Mouse (Mus musculus) hindbrain, embryonic 10.5 days (tissue): Measurements from ENCODE around the gene Kcnj4. TPM values are rescaled to one million over a fixed set of nuclear protein-coding genes. Genes with fewer than 3 reads are reported as not detected.

Experiments
- DNase-seq: peaks from one replicate; pipeline ENCODE4 v3.0.0-alpha.2; 2017; ENCODE audit warnings: low spot score
- H3K27ac ChIP-seq: fragments of 300-500 bp; sonication (generic); 2 replicates; pipeline ENCODE4 v1.5.1; 2016; ENCODE audit warnings: mild to moderate bottlenecking, moderate library complexity
- H3K27me3 ChIP-seq: fragments of 300-500 bp; sonication (generic); 2 replicates; pipeline ENCODE4 v1.6.1; 2016; ENCODE audit warnings: mild to moderate bottlenecking; ENCODE audit not compliant: poor library complexity, insufficient read depth, severe bottlenecking
- H3K36me3 ChIP-seq: fragments of 300-500 bp; sonication (generic); 2 replicates; pipeline ENCODE4 v1.6.1; 2016; ENCODE audit warnings: mild to moderate bottlenecking, moderate library complexity
- H3K4me1 ChIP-seq: fragments of 300-500 bp; sonication (generic); replicated peaks from 2 replicates; pipeline ENCODE4 v1.6.1; 2016; ENCODE audit warnings: mild to moderate bottlenecking
- H3K4me3 ChIP-seq: fragments of 300-500 bp; sonication (generic); 2 replicates; pipeline ENCODE4 v1.5.1; 2016; ENCODE audit warnings: mild to moderate bottlenecking, moderate library complexity
- H3K9me3 ChIP-seq: fragments of 300-500 bp; sonication (generic); 2 replicates; pipeline ENCODE4 v1.6.1; 2016; ENCODE audit warnings: mild to moderate bottlenecking, moderate library complexity
- WGBS: fragments of 180-500 bp; shearing (Covaris S2); methylation state at CpG from one replicate; pipeline ENCODE4 v1.1.7; 2016; 5-methylcytosine and 5-hydroxymethylcytosine counted together
- polyA plus RNA-seq: library from polyadenylated mRNA; unstranded; fragments of >200 nt; fragmentation: Nextera tagmentation; extraction: Ambion mirVana; gene quantifications from 2 replicates; pipeline ENCODE4 v1.2.1, GENCODE M21; 2016

Kcnj4 gene
- polyA plus RNA-seq, 1 experiment from 2014 or later, result not detected

DNA sequence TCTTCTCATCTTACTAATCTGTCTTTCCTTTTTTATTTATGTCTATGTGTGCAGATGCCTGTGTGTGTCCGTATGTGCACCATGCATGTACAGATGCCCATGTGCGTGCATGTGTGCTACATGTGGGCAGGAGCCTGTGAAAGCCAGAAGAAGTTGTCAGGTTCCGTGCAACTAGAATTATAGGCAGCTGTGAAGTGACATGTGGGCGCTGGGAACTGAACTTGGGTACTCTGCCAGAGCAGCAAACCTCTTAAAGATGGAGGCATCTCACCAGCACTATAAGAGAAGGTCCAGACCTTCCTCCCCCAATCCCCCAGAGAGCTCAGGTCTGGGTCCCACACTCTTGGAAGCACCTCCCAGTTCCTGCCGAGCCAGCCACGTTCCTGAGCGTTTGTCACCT lies 1.4 kb upstream of the Kcnj4 start:
- Histone ChIP-seq H3K36me3 (no peaks in the 10 kb centered on the region), H3K27me3 (peaks cover 100% of the 10 kb centered on the region), H3K27ac (no peak overlapping the region), H3K9me3 (no peaks in the 10 kb centered on the region), H3K4me3 (peak overlapping the region; percentile 72; the same call in 1 of the 2 replicates), H3K4me1 (peaks cover 49% of the 10 kb centered on the region)
- no peak for DNase-seq
- WGBS, result 36% methylated on average over 7 of the region's 7 CpGs

DNA sequence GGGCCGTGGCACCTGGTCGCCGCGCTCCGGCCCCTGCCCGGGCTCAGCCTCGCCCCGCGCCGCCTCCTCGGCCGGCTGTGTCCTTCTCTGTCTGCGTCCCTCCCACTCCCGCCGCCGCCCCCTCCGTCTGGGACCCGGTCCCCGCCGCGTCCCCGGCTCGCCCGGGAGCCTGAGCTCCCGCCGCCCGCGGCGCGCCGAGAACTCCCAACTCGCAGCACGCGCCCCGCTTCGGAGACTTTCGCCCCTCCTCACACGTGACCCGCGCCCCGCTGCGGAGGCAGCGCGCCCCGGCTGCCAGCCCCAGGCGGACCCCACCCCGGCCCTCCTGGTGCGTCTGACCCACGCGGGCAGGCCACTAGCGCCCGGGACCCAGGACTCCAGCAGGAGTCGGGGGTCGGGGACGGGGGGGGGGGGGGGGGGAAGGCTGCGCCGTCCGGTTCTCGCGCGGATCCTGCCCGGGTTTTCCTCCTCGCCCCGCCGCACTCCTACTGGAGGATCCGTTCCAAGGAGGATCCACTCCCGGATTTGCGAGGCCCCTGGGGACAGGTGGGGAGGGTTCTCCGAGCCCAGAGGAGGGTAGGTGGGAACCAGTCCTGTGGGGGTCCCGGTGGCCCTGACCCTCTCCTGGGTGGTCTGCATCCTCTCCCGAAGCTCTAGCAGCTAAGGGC lies 709 bp upstream of the Kcnj4 start:
- Histone ChIP-seq H3K36me3 (no peaks in the 10 kb centered on the region), H3K27me3 (peaks cover 100% of the 10 kb centered on the region), H3K4me1 (peaks cover 43% of the 10 kb centered on the region), H3K4me3 (peak overlapping the region; percentile 72), H3K9me3 (no peaks in the 10 kb centered on the region), H3K27ac (peak overlapping the region; percentile 76)
- DNase-seq, result peak; percentile 79
- WGBS, result 1% methylated on average over 59 of the region's 71 CpGs

DNA sequence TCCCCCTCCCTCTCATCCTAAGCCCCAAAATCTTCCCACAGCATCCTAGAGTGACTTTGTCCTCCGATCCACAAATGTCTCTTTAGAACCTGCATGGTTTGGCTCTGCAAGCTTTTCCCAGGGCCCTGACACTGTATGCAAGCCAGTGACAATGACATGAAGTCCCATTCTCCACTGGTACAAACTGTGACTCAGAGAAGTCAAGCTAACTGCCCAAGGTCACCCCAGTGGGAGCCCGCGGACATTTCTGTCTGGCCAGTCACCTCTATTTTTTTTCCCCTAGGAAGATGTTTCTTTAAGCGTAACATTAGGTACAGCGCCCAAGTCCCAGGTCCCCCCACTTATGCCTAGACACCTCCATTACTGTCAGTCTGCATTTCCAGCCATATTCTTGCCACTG lies 1.6 kb downstream of the Kcnj4 start:
- Histone ChIP-seq H3K9me3 (no peaks in the 10 kb centered on the region), H3K27ac (no peak overlapping the region), H3K4me3 (no peak overlapping the region), H3K27me3 (peaks cover 100% of the 10 kb centered on the region), H3K4me1 (peaks cover 43% of the 10 kb centered on the region), H3K36me3 (no peaks in the 10 kb centered on the region)
- DNase-seq, result no peak
- WGBS, result 75% methylated on average over 5 of the region's 5 CpGs

DNA sequence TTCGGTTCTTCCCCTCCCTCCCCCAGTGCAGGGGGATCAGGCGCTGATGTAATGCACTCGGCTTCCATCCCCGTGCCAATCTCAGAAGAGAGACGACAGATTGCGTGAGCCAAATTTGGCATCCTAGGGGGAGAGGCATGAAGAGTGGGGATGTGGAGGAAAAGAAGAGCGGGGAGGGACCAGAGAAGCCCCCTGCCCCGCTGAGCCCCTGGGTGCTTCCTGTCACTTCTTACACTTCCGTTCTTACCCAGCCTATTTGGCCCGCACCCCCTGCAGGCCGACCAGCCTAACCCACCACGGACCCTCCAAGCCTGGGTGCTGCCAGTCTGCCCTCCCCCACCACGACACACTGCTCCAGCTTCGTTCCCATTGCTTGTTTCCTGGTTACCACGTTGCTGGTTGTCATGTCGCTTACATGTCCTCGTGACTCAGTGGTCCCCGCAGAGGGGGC lies 2.1 kb downstream of the Kcnj4 start:
- H3K4me1 ChIP-seq, result peaks cover 43% of the 10 kb centered on the region
- H3K27ac ChIP-seq, result no peak overlapping the region
- no peaks in the 10 kb centered on the region for H3K9me3 ChIP-seq
- H3K27me3 ChIP-seq, result peaks cover 100% of the 10 kb centered on the region
- 19% methylated on average over 18 of the region's 18 CpGs for WGBS
- H3K4me3 ChIP-seq, result no peak overlapping the region
- DNase-seq, result no peak
- H3K36me3 ChIP-seq, result no peaks in the 10 kb centered on the region

DNA sequence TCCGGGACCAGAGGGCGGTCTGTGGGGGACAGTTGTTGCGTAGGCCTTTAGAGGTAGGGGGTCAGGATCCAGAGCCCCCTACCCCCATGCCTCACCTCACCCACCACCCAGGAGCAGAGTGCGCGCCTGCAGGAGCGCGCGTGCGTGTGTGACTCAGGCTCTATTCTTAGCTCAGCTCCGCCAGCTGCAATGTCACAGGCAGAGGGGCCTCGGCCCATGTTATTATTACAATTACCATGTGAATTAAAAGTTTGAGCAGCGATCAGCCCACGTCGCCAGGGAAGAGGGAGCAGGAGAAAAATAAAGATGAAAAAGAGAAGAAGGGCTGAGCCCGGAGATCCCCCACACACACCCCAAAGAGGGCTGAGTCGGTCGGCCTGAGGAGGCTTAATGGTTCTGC lies 4.9 kb downstream of the Kcnj4 start:
- H3K27me3 ChIP-seq, result peaks cover 76% of the 10 kb centered on the region
- H3K36me3 ChIP-seq, result no peaks in the 10 kb centered on the region
- no peak overlapping the region for H3K4me3 ChIP-seq
- H3K27ac ChIP-seq, result no peak overlapping the region
- H3K9me3 ChIP-seq, result no peaks in the 10 kb centered on the region
- WGBS, result 79% methylated on average over 17 of the region's 17 CpGs
- peaks cover 24% of the 10 kb centered on the region for H3K4me1 ChIP-seq
- DNase-seq, result no peak

DNA sequence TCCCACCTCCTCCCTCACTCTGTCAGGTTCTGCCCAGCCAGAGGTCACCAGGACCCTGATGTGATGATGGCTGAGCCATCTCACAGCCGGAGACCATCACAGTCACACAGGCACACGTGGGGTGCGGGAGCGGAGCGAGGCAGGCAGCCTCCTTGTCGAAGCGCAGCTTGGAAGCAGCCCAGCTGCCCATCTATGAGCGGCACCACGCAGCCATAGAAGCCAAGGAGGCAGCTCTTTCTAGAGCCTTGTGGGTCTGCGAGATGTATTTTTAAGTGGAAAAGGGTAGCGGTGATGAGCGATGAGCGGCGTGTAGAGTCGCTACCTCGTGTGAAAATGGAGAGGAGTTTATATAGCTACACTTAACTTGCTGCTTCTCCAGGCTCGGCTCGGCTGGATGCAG lies 11.5 kb downstream of the Kcnj4 start:
- no peaks in the 10 kb centered on the region for H3K9me3 ChIP-seq
- H3K4me1 ChIP-seq, result peaks cover 9% of the 10 kb centered on the region
- no peak overlapping the region for H3K4me3 ChIP-seq
- no peaks in the 10 kb centered on the region for H3K36me3 ChIP-seq
- 58% methylated on average over 18 of the region's 18 CpGs for WGBS
- peaks cover 53% of the 10 kb centered on the region for H3K27me3 ChIP-seq
- no peak for DNase-seq
- H3K27ac ChIP-seq, result no peak overlapping the region

DNA sequence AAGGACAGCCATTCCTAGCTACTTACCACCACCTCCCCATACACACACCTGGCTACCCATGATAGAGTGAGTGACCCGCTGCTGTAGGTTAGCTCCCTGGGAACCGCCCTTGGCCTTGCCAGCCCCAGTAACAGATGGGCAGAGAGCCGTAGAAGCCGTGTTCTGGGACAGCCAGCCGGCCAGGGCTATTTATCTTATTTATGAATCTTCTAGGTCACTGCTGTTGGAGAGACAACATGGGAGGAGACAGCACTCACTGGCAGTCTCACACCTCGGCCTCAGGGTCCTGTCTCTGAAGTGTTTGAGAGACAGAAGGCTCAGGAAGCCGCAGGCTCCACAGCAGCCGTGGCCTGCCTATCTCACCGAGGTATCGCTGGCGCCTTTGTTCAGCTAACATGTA lies 15.6 kb downstream of the Kcnj4 start:
- DNase-seq, result no peak
- peaks cover 42% of the 10 kb centered on the region for H3K27me3 ChIP-seq
- H3K4me1 ChIP-seq, result peaks cover 9% of the 10 kb centered on the region
- H3K9me3 ChIP-seq, result no peaks in the 10 kb centered on the region
- H3K27ac ChIP-seq, result 0 out of 2 replicates have a peak overlapping the region, but pooled peaks have one; percentile 17
- H3K4me3 ChIP-seq, result no peak overlapping the region
- H3K36me3 ChIP-seq, result no peaks in the 10 kb centered on the region
- WGBS, result 78% methylated on average over 11 of the region's 11 CpGs

DNA sequence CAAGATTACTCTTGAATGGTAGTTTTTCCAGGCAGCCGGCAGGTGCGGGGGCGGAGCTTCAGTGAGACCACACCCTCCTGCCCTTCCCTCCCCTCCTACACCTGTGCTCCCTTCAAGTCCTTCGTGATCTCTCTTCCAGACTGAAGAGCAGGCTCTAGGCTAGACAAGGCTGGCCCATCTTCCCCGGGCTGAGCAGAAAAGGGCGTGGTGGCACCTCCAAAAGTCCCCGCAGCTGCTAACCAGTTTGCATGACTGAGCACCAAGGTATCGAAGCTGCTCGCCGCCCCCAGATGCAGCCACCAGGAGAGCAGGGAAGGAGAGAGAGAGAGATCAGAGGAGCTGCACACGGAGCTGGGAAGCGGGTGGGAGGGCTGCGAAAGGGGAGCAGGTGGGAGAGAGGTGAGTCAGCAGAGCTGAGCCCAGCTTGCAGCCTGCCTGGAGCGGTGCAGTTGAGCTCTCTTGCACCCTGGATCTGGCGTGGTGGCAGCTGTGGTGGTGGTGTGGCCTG lies 23.8 kb downstream of the Kcnj4 start:
- Histone ChIP-seq H3K27me3 (peaks cover 46% of the 10 kb centered on the region), H3K4me1 (peaks cover 12% of the 10 kb centered on the region; the same call in 1 of the 2 replicates), H3K36me3 (no peaks in the 10 kb centered on the region), H3K27ac (no peak overlapping the region), H3K4me3 (no peak overlapping the region), H3K9me3 (no peaks in the 10 kb centered on the region)
- WGBS, result 12% methylated on average over 15 of the region's 15 CpGs
- DNase-seq, result no peak

DNA sequence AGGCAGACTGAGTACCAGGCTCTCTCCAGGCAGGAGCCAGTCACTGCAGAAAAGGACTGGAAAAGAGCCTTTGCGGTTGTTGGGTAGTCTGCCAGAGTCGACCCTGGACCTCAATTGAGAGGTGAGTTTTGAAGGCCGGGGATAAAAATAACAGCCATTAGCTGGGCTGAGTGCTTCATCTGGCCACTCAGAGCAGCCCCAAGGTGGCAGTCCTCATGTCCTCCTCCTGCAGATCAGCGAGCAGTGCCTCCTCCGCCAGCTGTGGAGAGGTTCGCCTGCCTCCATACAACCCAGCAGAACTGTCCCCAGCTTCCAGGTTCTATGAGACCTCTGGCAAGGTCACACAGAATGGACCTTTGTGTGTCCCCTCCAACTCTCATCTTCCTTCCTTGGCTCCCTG lies 27.8 kb downstream of the Kcnj4 start:
- Histone ChIP-seq H3K4me1 (peaks cover 12% of the 10 kb centered on the region; the same call in 1 of the 2 replicates), H3K36me3 (no peaks in the 10 kb centered on the region), H3K27me3 (peaks cover 41% of the 10 kb centered on the region), H3K9me3 (0 out of 2 replicates have a peak, but pooled peaks cover 3% of the 10 kb centered on the region), H3K4me3 (no peak overlapping the region), H3K27ac (no peak overlapping the region)
- no peak for DNase-seq
- 66% methylated on average over 6 of the region's 6 CpGs for WGBS

DNA sequence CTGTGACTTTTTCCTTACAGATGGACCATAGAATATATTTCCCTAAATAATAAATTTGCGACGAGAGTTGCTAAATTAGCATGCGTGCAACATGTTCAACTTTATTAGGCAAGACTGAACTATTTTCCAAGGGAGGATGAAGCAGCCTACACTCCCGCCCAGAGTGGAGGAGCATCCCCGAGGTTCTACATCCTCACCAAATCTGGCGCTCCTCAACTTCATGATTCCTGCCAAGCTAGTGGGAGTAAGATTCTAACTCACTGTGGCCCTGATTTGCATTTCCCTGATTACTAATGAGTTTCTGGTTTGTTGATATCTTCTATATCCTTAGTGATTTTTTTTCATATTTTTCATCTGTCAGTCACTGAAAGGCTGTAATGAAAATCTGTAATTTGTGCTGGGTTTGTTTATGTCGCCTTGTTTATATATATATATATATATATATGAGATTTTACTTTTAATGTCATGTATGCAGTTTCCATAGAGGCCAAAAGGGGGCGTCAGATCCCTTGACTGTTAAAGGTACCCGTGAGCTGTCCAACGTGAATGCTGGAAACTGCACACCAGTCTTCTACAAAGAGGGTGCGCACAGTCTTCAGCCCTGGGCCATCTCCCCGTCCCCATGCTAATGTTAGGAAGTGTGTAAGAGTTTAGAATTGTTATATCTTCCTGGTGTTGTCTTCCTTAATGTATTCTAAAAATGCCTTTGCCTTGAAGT lies 31.2 kb downstream of the Kcnj4 start:
- Histone ChIP-seq H3K9me3 (0 out of 2 replicates have a peak, but pooled peaks cover 3% of the 10 kb centered on the region), H3K27me3 (peaks cover 8% of the 10 kb centered on the region), H3K4me1 (peaks cover 15% of the 10 kb centered on the region; the same call in 1 of the 2 replicates), H3K4me3 (no peak overlapping the region), H3K27ac (no peak overlapping the region), H3K36me3 (no peaks in the 10 kb centered on the region)
- WGBS, result 61% methylated on average over 12 of the region's 12 CpGs
- DNase-seq, result no peak

DNA sequence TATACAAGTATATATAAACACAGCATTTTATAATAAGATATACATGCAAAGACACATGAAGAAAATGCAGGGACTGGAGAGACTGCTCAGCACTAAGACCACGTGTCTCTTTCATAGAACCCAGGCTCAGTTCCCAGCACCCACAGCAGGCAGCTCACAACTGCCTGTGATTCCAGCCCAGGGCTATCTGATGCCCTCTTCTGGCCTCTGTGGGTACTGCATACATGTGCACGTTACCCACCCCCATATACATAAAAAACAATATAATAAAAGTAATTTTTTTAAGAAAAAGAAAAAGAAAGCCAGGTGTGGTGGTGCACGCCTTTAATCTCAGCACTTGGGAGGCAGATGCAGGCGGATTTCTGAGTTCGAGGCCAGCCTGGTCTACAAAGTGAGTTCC lies 32.0 kb downstream of the Kcnj4 start:
- H3K27me3 ChIP-seq, result 0 out of 2 replicates have a peak, but pooled peaks cover 5% of the 10 kb centered on the region
- H3K4me3 ChIP-seq, result no peak overlapping the region
- H3K4me1 ChIP-seq, result peaks cover 15% of the 10 kb centered on the region; the same call in 1 of the 2 replicates
- H3K36me3 ChIP-seq, result no peaks in the 10 kb centered on the region
- no peak for DNase-seq
- 0 out of 2 replicates have a peak, but pooled peaks cover 3% of the 10 kb centered on the region for H3K9me3 ChIP-seq
- H3K27ac ChIP-seq, result no peak overlapping the region
- WGBS, result 77% methylated on average over 5 of the region's 5 CpGs

DNA sequence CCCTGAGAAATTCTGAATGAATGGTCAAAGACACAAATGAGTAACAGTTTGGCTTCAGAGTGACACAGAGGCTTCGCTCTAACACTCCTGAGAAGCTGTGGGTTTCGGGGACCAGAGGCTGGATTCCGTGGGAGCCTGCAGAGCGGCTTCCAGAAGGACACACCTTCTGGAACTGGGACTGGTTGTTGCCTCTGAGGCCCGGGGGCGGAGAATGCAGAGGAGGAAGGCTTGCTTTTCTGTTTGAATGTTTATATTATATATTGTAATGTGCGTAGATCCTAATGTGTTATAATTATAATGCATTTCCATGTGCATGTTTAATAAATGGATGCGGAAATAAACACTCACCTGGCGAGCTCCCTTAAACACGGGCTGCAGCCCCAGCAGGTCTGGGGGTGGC lies 33.9 kb downstream of the Kcnj4 start:
- WGBS, result 50% methylated on average over 10 of the region's 10 CpGs
- H3K9me3 ChIP-seq, result 0 out of 2 replicates have a peak, but pooled peaks cover 3% of the 10 kb centered on the region
- DNase-seq, result no peak
- H3K27ac ChIP-seq, result no peak overlapping the region
- peaks cover 10% of the 10 kb centered on the region for H3K27me3 ChIP-seq
- no peaks in the 10 kb centered on the region for H3K36me3 ChIP-seq
- peaks cover 19% of the 10 kb centered on the region for H3K4me1 ChIP-seq
- peak overlapping the region; percentile 36; the same call in 1 of the 2 replicates for H3K4me3 ChIP-seq

DNA sequence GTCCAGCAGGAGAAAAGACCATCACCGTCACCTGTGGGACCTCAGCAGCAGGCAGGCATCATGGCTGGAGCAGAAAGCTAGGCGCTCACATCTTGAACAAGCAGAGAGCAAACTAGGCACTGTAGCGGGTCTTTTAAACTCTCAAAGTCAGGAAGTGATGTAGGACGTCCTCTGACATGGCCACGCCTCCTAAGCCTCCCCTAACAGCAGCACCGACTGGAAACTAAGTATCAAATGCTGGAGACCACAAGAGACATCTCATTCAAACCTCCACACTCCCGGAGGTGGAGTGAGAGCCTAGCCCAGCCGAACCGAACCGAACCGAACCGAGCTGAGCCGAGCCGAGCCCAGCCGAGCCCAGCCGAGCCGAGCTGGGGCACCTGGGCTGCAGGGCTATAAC lies 34.5 kb downstream of the Kcnj4 start:
- 32% methylated on average over 17 of the region's 17 CpGs for WGBS
- peak overlapping the region; percentile 36 for H3K4me3 ChIP-seq

More for the DNA sequence above, 34.5 kb downstream of the Kcnj4 start:
- no peak for DNase-seq
- Histone ChIP-seq H3K27ac (no peak overlapping the region), H3K4me1 (peaks cover 19% of the 10 kb centered on the region), H3K9me3 (0 out of 2 replicates have a peak, but pooled peaks cover 3% of the 10 kb centered on the region), H3K36me3 (no peaks in the 10 kb centered on the region), H3K27me3 (peaks cover 10% of the 10 kb centered on the region)
